Mouse (Mus musculus) E14TG2a.4 (cell line): ENCODE measurements around the gene Gast.

Experiments
- CTCF ChIP-seq: conservative IDR thresholded peaks from 2 replicates; pipeline ENCODE4 v1.5.1; 2014; ENCODE audit warnings: low read length
- NANOG ChIP-seq: IDR thresholded peaks from 2 replicates; pipeline ENCODE4 v1.6.1; 2014; ENCODE audit warnings: borderline replicate concordance, low read length, mixed read lengths
- POU5F1 ChIP-seq: IDR thresholded peaks from 2 replicates; pipeline ENCODE4 v1.6.1; 2014; ENCODE audit warnings: low read length, borderline replicate concordance

- TF ChIP-seq CTCF (peak; percentile 13; the same call in 1 of the 2 replicates), POU5F1 (no peak), NANOG (no peak)
These were observed 23.2 kb downstream of the Gast start for GRCm38 (mm10) chr11:100357408-100357807.
